Mouse (Mus musculus): ENCODE data around the gene Dnajc21. TPM values are rescaled to one million over a fixed set of nuclear protein-coding genes. Genes with fewer than 3 reads are reported as not detected.

Gene Dnajc21
- polyA plus RNA-seq, 1 experiment from 2014 or later = 9.8 TPM

DNA sequence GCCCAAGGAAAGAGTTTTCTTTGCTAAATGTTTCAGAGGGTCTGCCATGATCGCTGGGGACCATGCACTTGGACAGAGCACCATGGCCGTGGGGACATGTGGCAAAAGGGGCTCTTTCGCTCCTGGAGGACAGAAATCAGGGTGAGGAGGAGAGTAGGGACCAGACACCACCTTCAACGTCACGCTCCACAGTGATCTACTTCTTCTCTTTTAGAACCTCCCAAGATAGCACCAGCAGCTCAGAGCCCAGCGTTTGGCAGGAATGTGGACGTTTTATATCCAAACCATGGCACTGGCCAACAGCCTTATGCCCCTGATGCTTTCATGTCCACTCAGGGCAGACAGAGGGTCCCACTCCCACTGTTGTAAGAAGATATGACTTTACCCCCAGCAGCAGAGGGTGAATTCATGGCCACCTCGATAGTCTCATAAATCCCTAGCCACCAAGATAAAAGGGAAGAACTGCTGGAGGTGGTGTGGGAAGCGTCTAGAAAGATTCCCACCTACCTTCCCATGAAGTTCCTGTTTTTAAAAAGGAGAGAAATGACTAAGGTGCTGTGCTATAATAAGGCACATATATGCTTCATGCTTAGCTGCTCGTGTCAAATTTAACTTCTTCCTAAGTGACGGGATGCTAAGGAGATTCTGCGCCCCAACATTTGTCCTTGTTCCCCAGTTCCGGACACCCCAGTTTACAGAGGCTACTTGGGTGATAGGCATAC, 43.6 kb downstream of the Dnajc21 start:
- WGBS = 94% methylated on average over 13 of the region's 13 CpGs
- peaks cover 4% of the 10 kb centered on the region for H3K4me1 ChIP-seq (replicated peaks)

DNA sequence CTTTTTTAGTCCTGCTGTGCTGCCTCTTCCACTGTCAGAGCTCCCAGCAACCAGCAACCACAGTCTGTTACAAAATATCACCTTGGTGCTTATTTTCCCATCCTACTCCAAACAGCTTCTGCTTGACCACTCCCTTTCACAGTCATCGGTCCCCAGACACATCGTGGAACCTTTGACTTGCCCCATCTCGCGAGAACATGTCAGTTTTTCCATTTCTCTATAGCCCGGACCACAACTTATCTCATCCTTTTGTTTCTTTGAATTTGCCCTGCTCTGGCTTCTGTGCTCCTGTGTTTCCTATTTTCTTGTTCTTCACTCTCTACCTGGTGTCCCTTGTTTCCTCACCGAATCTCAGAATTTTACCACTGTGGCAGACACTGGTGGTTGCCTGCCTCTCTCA, 44.2 kb downstream of the Dnajc21 start:
- Histone ChIP-seq H3K27ac (no peak overlapping the region), H3K27me3 (no peaks in the 10 kb centered on the region), H3K4me1 (replicated peaks) (peaks cover 10% of the 10 kb centered on the region), H3K9ac (replicated peaks) (no peak overlapping the region), H3K9me3 (no peaks in the 10 kb centered on the region), H3K4me3 (replicated peaks) (no peak overlapping the region), H3K4me2 (replicated peaks) (no peak overlapping the region), H3K36me3 (no peaks in the 10 kb centered on the region)
- ATAC-seq = no peak
- 97% methylated on average over 6 of the region's 6 CpGs for WGBS

More for the DNA sequence above, 43.6 kb downstream of the Dnajc21 start:
- H3K27me3 ChIP-seq = no peaks in the 10 kb centered on the region
- no peak overlapping the region for H3K4me2 ChIP-seq (replicated peaks)
- H3K4me3 ChIP-seq (replicated peaks) = no peak overlapping the region
- H3K9ac ChIP-seq (replicated peaks) = no peak overlapping the region
- H3K27ac ChIP-seq = no peak overlapping the region
- no peaks in the 10 kb centered on the region for H3K36me3 ChIP-seq
- no peaks in the 10 kb centered on the region for H3K9me3 ChIP-seq
- no peak for ATAC-seq

DNA sequence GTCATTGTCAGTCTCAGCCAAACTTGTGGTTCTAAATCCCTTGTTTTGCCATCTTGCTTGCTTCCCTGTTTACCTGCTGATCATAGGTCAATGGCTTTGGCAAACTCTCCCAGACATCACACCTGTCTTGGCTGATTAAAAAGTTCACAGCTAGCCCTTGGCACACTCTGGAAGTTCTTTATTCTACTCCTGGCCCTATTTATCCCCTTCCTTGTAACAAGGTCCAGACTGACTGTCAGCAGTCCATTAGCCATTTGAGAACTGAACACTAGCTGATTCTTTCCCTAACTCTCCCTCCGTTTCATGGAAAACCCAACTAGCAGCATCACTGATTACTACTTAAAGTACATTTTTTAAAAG, 48.6 kb downstream of the Dnajc21 start:
- H3K9ac ChIP-seq (replicated peaks) = no peak overlapping the region
- no peaks in the 10 kb centered on the region for H3K27me3 ChIP-seq
- no peak overlapping the region for H3K4me2 ChIP-seq (replicated peaks)
- 27% methylated on average over 1 of the region's 1 CpGs for WGBS
- H3K4me1 ChIP-seq (replicated peaks) = peaks cover 10% of the 10 kb centered on the region
- no peak overlapping the region for H3K4me3 ChIP-seq (replicated peaks)
- H3K27ac ChIP-seq = no peak overlapping the region
- ATAC-seq = peak; percentile 49; the same call in 1 of the 2 replicates
- H3K9me3 ChIP-seq = no peaks in the 10 kb centered on the region
- no peaks in the 10 kb centered on the region for H3K36me3 ChIP-seq

GRCm38 (mm10) chr15:10421138-10421784, 49.1 kb downstream of the Dnajc21 start:
- Histone ChIP-seq H3K4me2 (replicated peaks) (no peak overlapping the region), H3K4me3 (replicated peaks) (no peak overlapping the region), H3K36me3 (no peaks in the 10 kb centered on the region), H3K9me3 (no peaks in the 10 kb centered on the region), H3K27ac (no peak overlapping the region), H3K9ac (replicated peaks) (no peak overlapping the region), H3K27me3 (no peaks in the 10 kb centered on the region), H3K4me1 (replicated peaks) (peaks cover 10% of the 10 kb centered on the region)
- 13% methylated on average over 7 of the region's 7 CpGs for WGBS
- peak; percentile 90 for ATAC-seq

GRCm38 (mm10) chr15:10413656-10414055, 56.7 kb downstream of the Dnajc21 start:
- no peak overlapping the region for H3K9ac ChIP-seq (replicated peaks)
- no peaks in the 10 kb centered on the region for H3K27me3 ChIP-seq
- H3K36me3 ChIP-seq = no peaks in the 10 kb centered on the region
- no peaks in the 10 kb centered on the region for H3K4me1 ChIP-seq (replicated peaks)
- WGBS = 84% methylated on average over 6 of the region's 6 CpGs
- H3K9me3 ChIP-seq = no peaks in the 10 kb centered on the region
- no peak overlapping the region for H3K4me2 ChIP-seq (replicated peaks)
- no peak overlapping the region for H3K4me3 ChIP-seq (replicated peaks)
- ATAC-seq = no peak
- H3K27ac ChIP-seq = no peak overlapping the region

DNA sequence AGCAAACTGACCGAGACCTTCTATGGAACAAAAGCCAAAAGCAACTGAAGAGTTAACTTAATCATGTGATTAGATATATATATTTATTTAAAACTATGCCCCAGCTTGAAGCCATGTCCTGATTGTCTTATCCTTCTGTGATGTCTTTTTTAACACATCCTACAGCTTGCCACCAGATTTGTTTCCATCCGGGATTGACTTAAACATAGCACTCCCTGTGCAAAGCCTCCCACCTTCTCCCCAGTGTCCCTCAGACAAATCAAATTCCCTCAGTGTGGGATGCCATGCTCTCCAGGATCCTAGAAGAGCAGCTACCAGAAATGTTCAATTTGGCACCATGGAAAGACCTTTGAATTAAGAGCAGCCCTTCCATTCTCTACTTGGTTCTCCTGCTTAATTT, 59.4 kb downstream of the Dnajc21 start:
- Histone ChIP-seq H3K4me1 (replicated peaks) (no peaks in the 10 kb centered on the region), H3K9me3 (no peaks in the 10 kb centered on the region), H3K4me2 (replicated peaks) (no peak overlapping the region), H3K27ac (no peak overlapping the region), H3K36me3 (no peaks in the 10 kb centered on the region), H3K4me3 (replicated peaks) (no peak overlapping the region), H3K9ac (replicated peaks) (no peak overlapping the region), H3K27me3 (no peaks in the 10 kb centered on the region)
- 78% methylated on average over 2 of the region's 2 CpGs for WGBS
- no peak for ATAC-seq

DNA sequence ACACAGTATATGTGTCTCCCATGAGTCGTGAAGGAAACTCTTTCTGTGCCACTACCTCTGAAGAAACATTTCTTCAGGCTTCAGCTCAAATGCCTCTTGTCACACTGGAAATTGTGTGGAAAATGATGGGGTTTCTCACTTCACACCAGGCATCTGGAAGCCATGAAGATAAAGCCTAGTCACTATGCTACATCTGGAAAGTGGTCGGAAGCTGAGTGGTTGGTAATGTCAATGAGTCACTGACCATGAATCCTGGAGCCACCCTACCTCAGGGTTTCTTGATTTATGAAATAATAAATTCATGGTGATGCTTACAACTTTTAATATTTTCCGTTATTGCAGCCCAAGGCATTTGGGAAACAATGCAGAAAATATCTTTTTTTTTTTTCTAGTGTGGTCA, 60.5 kb downstream of the Dnajc21 start:
- no peaks in the 10 kb centered on the region for H3K4me1 ChIP-seq (replicated peaks)
- H3K9ac ChIP-seq (replicated peaks) = no peak overlapping the region
- H3K4me2 ChIP-seq (replicated peaks) = no peak overlapping the region
- H3K4me3 ChIP-seq (replicated peaks) = no peak overlapping the region
- H3K9me3 ChIP-seq = no peaks in the 10 kb centered on the region
- no peak overlapping the region for H3K27ac ChIP-seq
- H3K27me3 ChIP-seq = no peaks in the 10 kb centered on the region
- ATAC-seq = no peak
- WGBS = 92% methylated on average over 3 of the region's 3 CpGs
- no peaks in the 10 kb centered on the region for H3K36me3 ChIP-seq

DNA sequence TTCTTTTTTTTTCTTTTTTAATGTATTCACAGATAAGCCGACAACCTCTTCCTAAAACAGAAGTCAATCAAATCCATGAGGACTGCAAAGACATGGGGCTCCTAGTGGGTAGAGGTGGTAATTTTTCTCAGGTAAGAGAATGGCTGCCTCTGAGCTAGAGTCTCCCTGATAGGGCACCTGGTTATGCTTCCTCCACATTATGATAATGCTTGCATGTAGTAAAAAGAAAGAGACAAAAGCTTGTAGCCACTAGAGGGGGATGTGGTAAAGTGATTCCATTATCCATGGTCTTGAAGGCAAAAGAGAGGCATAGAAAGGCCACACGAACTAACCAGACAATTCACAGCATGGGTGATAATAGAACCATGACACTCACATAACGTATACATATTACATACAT, 69.9 kb downstream of the Dnajc21 start:
- Histone ChIP-seq H3K9ac (replicated peaks) (no peak overlapping the region), H3K4me3 (replicated peaks) (no peak overlapping the region), H3K27me3 (no peaks in the 10 kb centered on the region), H3K4me1 (replicated peaks) (no peaks in the 10 kb centered on the region), H3K27ac (no peak overlapping the region), H3K4me2 (replicated peaks) (no peak overlapping the region), H3K9me3 (no peaks in the 10 kb centered on the region), H3K36me3 (no peaks in the 10 kb centered on the region)
- ATAC-seq = peak; percentile 65; the same call in 1 of the 2 replicates
- 49% methylated on average over 3 of the region's 3 CpGs for WGBS

- no peaks in the 10 kb centered on the region for H3K9me3 ChIP-seq
- no peak overlapping the region for H3K9ac ChIP-seq (replicated peaks)
- no peaks in the 10 kb centered on the region for H3K36me3 ChIP-seq
- H3K4me3 ChIP-seq (replicated peaks) = no peak overlapping the region
- H3K27ac ChIP-seq = no peak overlapping the region
- H3K4me2 ChIP-seq (replicated peaks) = no peak overlapping the region
- no peaks in the 10 kb centered on the region for H3K27me3 ChIP-seq
- WGBS = 63% methylated on average over 2 of the region's 2 CpGs
- peak; percentile 34; the same call in 1 of the 2 replicates for ATAC-seq
- H3K4me1 ChIP-seq (replicated peaks) = no peaks in the 10 kb centered on the region
Measured at GRCm38 (mm10) chr15:10399795-10400194, 70.5 kb downstream of the Dnajc21 start.

Other genes with a start within 250 kb of the Dnajc21 start
- not detected in 2 replicates for gene Gm21973, start 145.1 kb downstream of the Dnajc21 start, polyA plus RNA-seq (2015; fragmentation: Nextera tagmentation; extraction: Ambion mirVana)
- gene Agxt2, start 112.0 kb downstream of the Dnajc21 start, polyA plus RNA-seq (2015; fragmentation: Nextera tagmentation; extraction: Ambion mirVana) = not detected in 2 replicates
- gene Brix1, start 15.4 kb upstream of the Dnajc21 start, polyA plus RNA-seq (2015; fragmentation: Nextera tagmentation; extraction: Ambion mirVana) = 70.1 and 93.9 TPM in 2 replicates
- gene Rad1, start 15.5 kb upstream of the Dnajc21 start, polyA plus RNA-seq (2015; fragmentation: Nextera tagmentation; extraction: Ambion mirVana) = 31.9 and 33.9 TPM in 2 replicates
- not detected in 2 replicates for gene Ttc23l, start 88.2 kb upstream of the Dnajc21 start, polyA plus RNA-seq (2015; fragmentation: Nextera tagmentation; extraction: Ambion mirVana)
- gene Rai14, start 244.1 kb upstream of the Dnajc21 start, polyA plus RNA-seq (2015; fragmentation: Nextera tagmentation; extraction: Ambion mirVana) = 30.1 and 34.2 TPM in 2 replicates